In the genomic region with DNA sequence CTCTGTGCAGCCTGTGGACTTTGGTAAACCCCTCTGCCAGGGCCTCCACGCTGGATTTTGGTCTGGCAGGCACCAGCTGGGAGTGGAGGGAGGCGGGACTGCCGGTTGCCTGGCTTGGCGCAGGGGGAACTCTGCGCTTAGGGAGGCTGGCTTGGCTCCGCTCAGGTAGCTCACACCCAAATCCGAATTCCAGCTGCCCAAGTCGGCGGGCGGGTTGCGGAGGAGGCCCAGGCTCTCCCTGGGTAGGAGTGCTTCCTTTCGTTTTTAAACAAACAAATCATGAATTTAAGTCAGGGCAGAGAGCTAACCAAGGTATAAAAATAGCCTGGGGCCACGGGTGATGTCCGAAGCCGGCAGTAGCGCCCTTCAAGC, we compare ENCODE assay signal across 8 mouse cellular contexts. TPM values are rescaled to one million over a fixed set of nuclear protein-coding genes. Genes with fewer than 3 reads are reported as not detected.
DNase-seq lines count a peak whose midpoint lies in the region; ATAC-seq and TF ChIP-seq lines count a peak whose summit lies in the region.

TSS of gene Rxra (plus strand) at position 335 of the 372 bp plus-strand sequence.

- no peaks in the 10 kb centered on the region for H3K36me3 ChIP-seq in C2C12 (ENCODE audit: control insufficient read depth, insufficient read depth)
- no peaks in the 10 kb centered on the region for H3K36me3 ChIP-seq in heart, postnatal 0 days (replicated peaks; ENCODE audit: control insufficient read depth, insufficient read depth, low read length)
- no peaks in the 10 kb centered on the region for H3K36me3 ChIP-seq in stomach, embryonic 15.5 days

- H3K27me3 ChIP-seq in C2C12 (ENCODE audit: control insufficient read depth, insufficient read depth, insufficient read length), result peaks cover 3% of the 10 kb centered on the region
- no peaks in the 10 kb centered on the region for H3K27me3 ChIP-seq in heart, postnatal 0 days (ENCODE audit: control insufficient read depth, insufficient read depth, low read length)
- H3K27me3 ChIP-seq in stomach, embryonic 15.5 days (replicated peaks), result no peaks in the 10 kb centered on the region

- H3ac ChIP-seq in C2C12 (ENCODE audit: control insufficient read depth, insufficient read length, low read depth), result peak within 1 kb of the TSS; percentile 69

- peak; percentile 81 for DNase-seq in NIH3T3 (ENCODE audit: low read depth)
- DNase-seq in heart, postnatal 0 days (ENCODE audit: low spot score), result peak; percentile 49
- no peak for DNase-seq in large intestine, adult 2 months (ENCODE audit: low read depth, low spot score)
- peak; percentile 86 for DNase-seq in lung, postnatal 25 days (ENCODE audit: low spot score)
- DNase-seq in frontal cortex, postnatal 36 days (ENCODE audit: low spot score in 2 of 2), result no peak

- H3K4me1 ChIP-seq in embryonic fibroblast, embryonic 13.5 days (ENCODE audit: control insufficient read depth, insufficient read depth, low read length), result peaks cover 13% of the 10 kb centered on the region
- H3K4me1 ChIP-seq in heart, postnatal 0 days (ENCODE audit: control insufficient read depth, insufficient read depth), result peaks cover 46% of the 10 kb centered on the region
- peaks cover 49% of the 10 kb centered on the region for H3K4me1 ChIP-seq in stomach, embryonic 15.5 days

- no peak for TF ChIP-seq CTCF in C2C12 (IDR thresholded peaks at IDR 0.05; ENCODE audit: control insufficient read depth, insufficient read depth, insufficient read length)
- no peak for TF ChIP-seq CTCF in embryonic fibroblast, embryonic 13.5 days (IDR thresholded peaks at IDR 0.05; ENCODE audit: borderline replicate concordance, insufficient read depth, low read length)
- TF ChIP-seq CTCF in heart, postnatal 0 days (IDR thresholded peaks at IDR 0.05; ENCODE audit: low read depth), result no peak

- peak within 1 kb of the TSS; percentile 95 for H3K9ac ChIP-seq in heart, postnatal 0 days (replicated peaks; ENCODE audit: low read depth, low read length)
- peak within 1 kb of the TSS; percentile 96 for H3K9ac ChIP-seq in stomach, embryonic 15.5 days

- peak within 1 kb of the TSS; percentile 98 for H3K27ac ChIP-seq in embryonic fibroblast, embryonic 13.5 days (ENCODE audit: insufficient read depth, low read length)
- H3K27ac ChIP-seq in heart, postnatal 0 days (ENCODE audit: low read depth), result peak within 1 kb of the TSS; percentile 93
- H3K27ac ChIP-seq in stomach, embryonic 15.5 days, result peak within 1 kb of the TSS; percentile 98

- H3K79me3 ChIP-seq in C2C12 (ENCODE audit: low read depth), result no peaks in the 10 kb centered on the region

- H3K4me3 ChIP-seq in C2C12 (ENCODE audit: insufficient read depth, poor library complexity, severe bottlenecking), result peak within 1 kb of the TSS; percentile 53
- H3K4me3 ChIP-seq in embryonic fibroblast, embryonic 13.5 days (ENCODE audit: insufficient read depth, low read length), result peak within 1 kb of the TSS; percentile 78
- peak within 1 kb of the TSS; percentile 96 for H3K4me3 ChIP-seq in heart, postnatal 0 days (ENCODE audit: low read depth, low read length)
- H3K4me3 ChIP-seq in stomach, embryonic 15.5 days (replicated peaks), result peak within 1 kb of the TSS; percentile 87

- H3K79me2 ChIP-seq in C2C12 (ENCODE audit: control insufficient read depth, insufficient read depth), result peaks cover 27% of the 10 kb centered on the region

- peak within 1 kb of the TSS; percentile 93 for H3K4me2 ChIP-seq in heart, postnatal 0 days (ENCODE audit: low read depth, low read length)
- peak within 1 kb of the TSS; percentile 94 for H3K4me2 ChIP-seq in stomach, embryonic 15.5 days

- peak; percentile 13 for TF ChIP-seq POLR2A in embryonic fibroblast, embryonic 13.5 days (IDR thresholded peaks at IDR 0.05; ENCODE audit: low read depth, low read length)

- TF ChIP-seq EP300 in heart, postnatal 0 days (IDR thresholded peaks at IDR 0.05; ENCODE audit: low read depth), result no peak; the same call in 1 of the 2 replicates

- peak; percentile 12 for ATAC-seq in heart, postnatal 0 days (ENCODE audit: insufficient read depth, low read depth)
- ATAC-seq in stomach, embryonic 15.5 days (ENCODE audit: insufficient read depth, low FRiP score, low read depth), result peak; percentile 42; the same call in 1 of the 2 replicates

- 3% methylated on average over 16 of the region's 16 CpGs for WGBS in heart, postnatal 0 days
- WGBS in large intestine, adult 2 months, result 4% methylated on average over 16 of the region's 16 CpGs
- 3% methylated on average over 16 of the region's 16 CpGs for WGBS in stomach, embryonic 15.5 days

- no peaks in the 10 kb centered on the region for H3K9me3 ChIP-seq in heart, postnatal 0 days (replicated peaks; ENCODE audit: control insufficient read depth, low read length)
- no peaks in the 10 kb centered on the region for H3K9me3 ChIP-seq in stomach, embryonic 15.5 days

TF ChIP-seq in C2C12, 6 proteins besides CTCF, POLR2A, EP300 and RAD21:
- TF ChIP-seq CEBPB (IDR thresholded peaks at IDR 0.05; ENCODE audit: low read depth), result no peak
- TF ChIP-seq USF1 (IDR thresholded peaks at IDR 0.05; ENCODE audit: low read depth), result no peak
- no peak for TF ChIP-seq MYOG (IDR thresholded peaks at IDR 0.05; ENCODE audit: control insufficient read depth, extremely low read depth, insufficient read length)
- TF ChIP-seq MAX (IDR thresholded peaks at IDR 0.05), result no peak
- no peak for TF ChIP-seq MYOD1 (IDR thresholded peaks at IDR 0.05; ENCODE audit: control insufficient read depth, insufficient read length, low read depth)
- TF ChIP-seq FOSL1 (IDR thresholded peaks at IDR 0.05; ENCODE audit: insufficient read depth, low read length, poor library complexity, severe bottlenecking), result no peak

RNA-seq across cellular contexts. Expression of gene Rxra, which starts in this region (rescaled TPM):
- 14.1 TPM for polyA plus RNA-seq in C2C12 (2012; fragmentation: generic; extraction: Trizol)
- 28.4 and 35.7 TPM in 2 replicates for polyA plus RNA-seq in embryonic fibroblast, embryonic 13.5 days (2011; ENCODE audit: insufficient read length, low read depth, missing spikeins)
- 56.9 and 81.7 TPM in 2 replicates for total RNA-seq in heart, postnatal 0 days (2014; rRNA removed; ENCODE audit: low replicate concordance)
- polyA plus RNA-seq in heart, postnatal 0 days (2015; fragmentation: Nextera tagmentation; extraction: Ambion mirVana), result 4.9 and 5.5 TPM in 2 replicates
- polyA plus RNA-seq in large intestine, adult 2 months (2012; rRNA removed), result 54.6 and 80.7 TPM in 2 replicates
- polyA plus RNA-seq in stomach, embryonic 15.5 days (2015; fragmentation: Nextera tagmentation; extraction: Ambion mirVana), result 12.4 and 13.0 TPM in 2 replicates

Comparison
In these comparisons a context has a peak if more than half of its experiments do, and no peak if none do; other contexts are left out.
1. DNase-seq: peak in NIH3T3 (single experiment), heart, postnatal 0 days (single experiment) and lung, postnatal 25 days (single experiment); none in large intestine, adult 2 months (single experiment) and frontal cortex, postnatal 36 days (0 of 2).
2. Peak in every context shown above with its lines, with median percentiles within 50 percentile points of each other: H3K4me3 ChIP-seq and H3K27ac ChIP-seq.